Mouse (Mus musculus) embryonic fibroblast, embryonic 13.5 days (primary cell): ENCODE measurements around the gene Vrk1.

Source experiments
- CTCF ChIP-seq: IDR thresholded peaks from 2 replicates; pipeline ENCODE4 v1.5.1; 2011; ENCODE audit warnings: mild to moderate bottlenecking, control low read depth, low read length, moderate library complexity, borderline replicate concordance; ENCODE audit not compliant: insufficient read depth
- POLR2A ChIP-seq: IDR thresholded peaks from 2 replicates; pipeline ENCODE4 v1.6.1; 2011; ENCODE audit warnings: low read depth, mild to moderate bottlenecking, control low read depth, low read length, moderate library complexity

DNA sequence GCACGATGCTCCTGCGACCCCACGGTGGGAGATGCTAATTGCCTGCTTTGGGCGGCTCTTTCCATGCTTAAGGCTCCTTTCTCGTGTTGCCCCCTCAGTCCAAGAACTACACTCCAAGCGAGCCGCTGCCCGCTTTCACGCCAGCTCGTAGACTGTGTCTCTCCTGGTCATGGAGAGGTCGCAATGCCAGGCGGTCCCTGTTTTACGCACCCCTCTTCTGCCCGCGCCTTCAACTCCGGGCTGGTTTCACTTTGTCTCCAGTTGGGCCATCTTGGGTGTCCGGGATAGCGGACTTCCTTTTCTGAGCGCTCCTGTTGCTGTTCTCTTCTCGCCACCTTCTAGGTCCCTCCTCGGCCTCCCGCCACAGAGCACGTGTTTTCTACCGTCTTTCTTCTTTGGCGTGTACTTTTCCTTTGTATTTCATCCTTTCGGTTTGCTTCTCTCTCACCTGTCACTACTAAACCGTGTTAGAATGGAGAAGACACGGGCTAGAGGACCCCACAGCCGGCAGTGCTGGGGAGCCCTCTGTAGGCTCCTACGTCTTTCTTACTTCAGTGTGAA, 46.9 kb upstream of the Vrk1 start:
- no peak for TF ChIP-seq POLR2A
- TF ChIP-seq CTCF = no peak
